Mouse (Mus musculus): ENCODE measurements at regions not wholly inside any gene's neighbourhood (a gene's known extent, or its start where the extent isn't known, plus 50 kb on each side); places are given as distances from the start of the nearest gene placed in this dataset.

- no peak for DNase-seq (ENCODE audit: low spot score in 2 of 2)
These were observed 278.5 kb downstream of the Olfr1505 start for GRCm38 (mm10) chr19:14191820-14192219.

GRCm38 (mm10) chr19:14197864-14198263 lies 284.5 kb downstream of the Olfr1505 start:
- DNase-seq (ENCODE audit: low spot score in 2 of 2), result no peak

- no peak for DNase-seq (ENCODE audit: low spot score in 2 of 2)
These were observed 307.2 kb downstream of the Olfr1505 start for GRCm38 (mm10) chr19:14220507-14220909.

- peak in 1 of 2 experiments; percentile 37 for DNase-seq (ENCODE audit: low spot score in 2 of 2)
These were observed 311.8 kb downstream of the Olfr1505 start for GRCm38 (mm10) chr19:14225061-14225696.

- no peak for DNase-seq (ENCODE audit: low spot score in 2 of 2)
These were observed 312.5 kb downstream of the Olfr1505 start for GRCm38 (mm10) chr19:14225787-14226186.

GRCm38 (mm10) chr19:14226521-14226920 lies 313.2 kb downstream of the Olfr1505 start:
- DNase-seq (ENCODE audit: low spot score in 2 of 2), result no peak

GRCm38 (mm10) chr19:14243565-14243964 lies 330.2 kb downstream of the Olfr1505 start:
- DNase-seq (ENCODE audit: low spot score in 2 of 2), result no peak

- no peak for DNase-seq (ENCODE audit: low spot score in 2 of 2)
These were observed 333.8 kb downstream of the Olfr1505 start for GRCm38 (mm10) chr19:14246973-14247614.

GRCm38 (mm10) chr19:14247979-14248378 lies 334.6 kb downstream of the Olfr1505 start:
- DNase-seq (ENCODE audit: low spot score in 2 of 2), result no peak

GRCm38 (mm10) chr19:14258621-14259051 lies 339.2 kb downstream of the Tle4 start:
- DNase-seq (ENCODE audit: low spot score in 2 of 2), result no peak

- no peak for DNase-seq (ENCODE audit: low spot score in 2 of 2)
These were observed 338.6 kb downstream of the Tle4 start for GRCm38 (mm10) chr19:14259223-14259622.

- no peak for DNase-seq (ENCODE audit: low spot score in 2 of 2)
These were observed 308.5 kb downstream of the Tle4 start for GRCm38 (mm10) chr19:14289331-14289737.

GRCm38 (mm10) chr19:14290911-14291310 lies 306.9 kb downstream of the Tle4 start:
- no peak for DNase-seq (ENCODE audit: low spot score in 2 of 2)

GRCm38 (mm10) chr19:14293172-14293571 lies 304.7 kb downstream of the Tle4 start:
- DNase-seq (ENCODE audit: low spot score in 2 of 2), result no peak

GRCm38 (mm10) chr19:14301176-14301943 lies 296.5 kb downstream of the Tle4 start:
- no peak for DNase-seq (ENCODE audit: low spot score in 2 of 2)

GRCm38 (mm10) chr19:14314301-14314700 lies 283.6 kb downstream of the Tle4 start:
- DNase-seq (ENCODE audit: low spot score in 2 of 2), result no peak

- DNase-seq (ENCODE audit: low spot score in 2 of 2), result no peak
These were observed 278.1 kb downstream of the Tle4 start for GRCm38 (mm10) chr19:14319677-14320191.

- no peak for DNase-seq (ENCODE audit: low spot score in 2 of 2)
These were observed 272.3 kb downstream of the Tle4 start for GRCm38 (mm10) chr19:14325353-14326052.

- DNase-seq (ENCODE audit: low spot score in 2 of 2), result no peak
These were observed 264.5 kb downstream of the Tle4 start for GRCm38 (mm10) chr19:14333041-14334012.

- DNase-seq (ENCODE audit: low spot score in 2 of 2), result no peak
These were observed 260.8 kb downstream of the Tle4 start for GRCm38 (mm10) chr19:14337025-14337424.

- no peak for DNase-seq (ENCODE audit: low spot score in 2 of 2)
These were observed 257.1 kb downstream of the Tle4 start for GRCm38 (mm10) chr19:14340759-14341158.

Data from frontal cortex, postnatal 10 days (tissue).